Mouse (Mus musculus) T-helper 17 cell (primary cell): ENCODE measurements around the gene Uba1.
"Not testable (repeated sequence)": the region's sequence is repeated elsewhere in the genome, so short reads cannot be mapped to it uniquely, and the experiment has no call there.

ENCODE experiments used
- in situ Hi-C, 2 experiments: fragments of 300-600 bp; cut with MboI, MseI; formaldehyde crosslinking; loops; 1 replicate in 1 of 2; 2 replicates in 1 of 2; pipeline ENCODE4 v1.15.1; 2025; ENCODE audit warnings: high pct_unique_total_duplicates in 2 of 2

Uba1 gene

GRCm38 (mm10) chrX:20704295-20705082 lies 46.4 kb downstream of the Uba1 start:
- in situ Hi-C loops: no loop called here

DNA sequence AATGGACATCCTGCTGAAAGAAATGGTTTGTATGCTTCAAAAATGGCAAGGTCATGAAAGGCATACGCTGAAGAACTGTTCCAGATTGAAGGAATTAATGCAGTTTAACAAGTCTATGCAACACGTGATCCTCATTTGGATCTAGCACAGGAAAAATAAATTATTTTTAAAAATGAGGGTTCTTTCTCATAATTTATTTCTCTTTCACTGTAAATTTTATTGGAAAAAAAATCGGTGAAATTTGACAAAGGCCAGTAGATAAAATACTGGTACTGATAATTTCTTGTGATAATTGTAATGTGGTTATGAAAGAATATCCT lies 46.9 kb downstream of the Uba1 start:
- in situ Hi-C loops: no loop called here

GRCm38 (mm10) chrX:20728681-20729080 lies 70.6 kb downstream of the Uba1 start:
- in situ Hi-C loops: no loop called here

DNA sequence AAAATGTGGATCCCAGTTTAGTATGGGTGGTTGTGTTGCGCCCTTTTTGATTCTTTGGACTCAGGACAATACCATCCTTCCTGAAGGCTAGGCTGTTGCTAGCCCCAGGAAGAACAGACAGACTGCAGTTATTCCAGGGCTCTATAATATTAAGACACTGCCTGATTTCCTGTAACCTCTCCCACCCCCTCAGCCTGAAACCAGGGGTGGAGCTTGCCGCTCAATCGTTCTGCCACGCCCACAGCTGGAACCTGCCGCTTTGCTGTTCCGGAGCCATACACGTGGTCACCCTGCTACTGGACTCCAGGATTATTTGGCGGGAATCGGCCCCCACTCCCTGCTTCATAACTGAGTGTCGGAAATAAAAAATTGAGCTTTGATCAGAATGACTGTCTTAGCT lies 71.9 kb downstream of the Uba1 start:
- in situ Hi-C loops: not testable (repeated sequence)
